Mouse (Mus musculus): Measurements from ENCODE around the gene Rbbp5.

Gene Rbbp5

DNA sequence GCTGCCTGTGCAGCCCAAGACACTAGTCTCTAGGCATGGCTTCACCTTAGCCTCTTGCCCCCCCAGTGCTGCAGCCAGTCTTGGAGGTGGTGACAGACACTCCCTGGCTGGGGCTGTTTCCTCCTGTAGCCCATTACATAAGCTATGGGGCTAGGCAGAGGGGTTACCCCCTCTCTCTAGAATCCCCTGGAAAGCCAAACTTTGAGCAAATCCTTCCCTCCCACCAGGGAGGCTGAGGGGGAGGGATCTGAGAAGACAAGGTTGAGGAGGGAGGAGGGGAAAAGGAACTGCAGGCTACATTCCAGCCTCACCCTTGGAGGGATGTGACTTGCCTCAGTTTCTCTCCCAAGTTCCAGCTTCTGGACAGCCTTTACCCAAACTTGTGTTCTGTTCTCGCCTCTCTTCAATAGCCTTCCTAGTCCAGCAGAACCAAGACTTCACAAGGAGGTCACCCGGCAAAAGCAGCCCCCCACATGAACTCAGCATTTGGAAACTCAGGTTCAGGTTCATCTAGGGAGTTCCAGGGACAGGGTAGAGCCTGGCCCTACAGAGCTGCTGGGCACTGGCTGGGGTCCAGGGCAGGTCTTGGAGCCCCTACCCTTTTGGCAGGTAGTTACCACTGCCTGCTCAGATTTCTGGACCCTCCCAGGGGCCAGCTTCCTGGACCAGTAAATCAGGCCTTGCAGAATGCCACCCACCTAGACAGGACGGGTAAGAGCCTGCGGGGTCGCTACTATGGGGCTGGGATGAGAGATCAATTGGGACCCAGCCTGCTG lies 64.8 kb downstream of the Rbbp5 start:
- no peak for DNase-seq

GRCm38 (mm10) chr1:132542762-132543306 lies 65.7 kb downstream of the Rbbp5 start, which contains the start of gene Cntn2:
TSS of gene Cntn2 (minus strand) at chr1:132543256.
- no peak for DNase-seq

DNA sequence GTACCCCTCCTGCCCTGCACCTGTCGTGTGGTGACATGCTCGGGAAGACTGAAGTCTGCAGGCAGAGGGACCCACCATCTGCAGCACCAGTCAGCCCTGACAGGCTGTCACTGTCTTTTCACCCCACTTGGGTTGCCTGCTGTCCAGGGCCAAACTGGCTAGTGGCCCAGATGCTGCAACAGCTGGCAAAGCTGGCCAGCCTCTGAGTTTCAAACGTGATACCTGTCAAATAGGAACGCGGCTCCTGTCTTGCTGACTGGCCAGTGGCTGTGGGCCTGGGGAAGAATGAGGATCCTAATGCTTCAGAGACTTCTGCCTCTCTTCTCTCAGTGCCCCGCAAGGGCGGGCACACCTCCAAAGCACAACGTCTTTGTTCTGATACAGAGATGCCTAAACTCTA lies 66.6 kb downstream of the Rbbp5 start:
- peak; percentile 94 for DNase-seq
